Mouse (Mus musculus) liver, adult 2 months (tissue): ENCODE data around the gene Rtca. TPM values are rescaled to one million over a fixed set of nuclear protein-coding genes. Genes with fewer than 3 reads are reported as not detected.

Experiments
- DNase-seq: peaks from one replicate; pipeline ENCODE4 v3.0.0-alpha.2; 2011; ENCODE audit warnings: low read depth, low spot score; ENCODE audit errors: extremely low read depth
- H3K27ac ChIP-seq: fragments of 200-500 bp; replicated peaks from 2 replicates; pipeline ENCODE4 v1.5.1; 2012; ENCODE audit warnings: low read depth, mild to moderate bottlenecking, control low read depth, inconsistent platforms, low read length; ENCODE audit not compliant: insufficient read depth
- H3K27me3 ChIP-seq: fragments of 200-500 bp; 2 replicates; pipeline ENCODE4 v1.6.1; 2012; ENCODE audit warnings: mild to moderate bottlenecking, moderate library complexity, low read length, inconsistent platforms; ENCODE audit not compliant: control insufficient read depth, insufficient read depth
- H3K36me3 ChIP-seq: fragments of 200-500 bp; 2 replicates; pipeline ENCODE4 v1.6.1; 2012; ENCODE audit warnings: low read length, inconsistent platforms; ENCODE audit not compliant: control insufficient read depth, insufficient read depth
- H3K4me1 ChIP-seq: fragments of 200-500 bp; 2 replicates; pipeline ENCODE4 v1.6.1; 2011; ENCODE audit warnings: low read length; ENCODE audit not compliant: control insufficient read depth, insufficient read depth
- H3K4me3 ChIP-seq: fragments of 200-500 bp; 2 replicates; pipeline ENCODE4 v1.5.1; 2011; ENCODE audit warnings: low read depth, mild to moderate bottlenecking, control low read depth, low read length, moderate library complexity; ENCODE audit not compliant: insufficient read depth
- H3K79me2 ChIP-seq: fragments of 200-500 bp; 2 replicates; pipeline ENCODE4 v1.6.1; 2012; ENCODE audit warnings: inconsistent platforms, mild to moderate bottlenecking, low read length, moderate library complexity; ENCODE audit not compliant: control insufficient read depth, insufficient read depth
- H3K9ac ChIP-seq: fragments of 200-500 bp; 2 replicates; pipeline ENCODE4 v1.6.1; 2012; ENCODE audit warnings: low read depth, mild to moderate bottlenecking, control low read depth, inconsistent platforms, low read length
- CTCF ChIP-seq: fragments of 200-500 bp; IDR thresholded peaks from 2 replicates; pipeline ENCODE4 v1.5.1; 2011; ENCODE audit warnings: low read depth, low read length, control low read depth
- POLR2A ChIP-seq: fragments of 200-500 bp; IDR thresholded peaks from 2 replicates; pipeline ENCODE4 v1.6.1; 2011; ENCODE audit warnings: low read length, control low read depth; ENCODE audit not compliant: insufficient read depth; ENCODE audit errors: extremely low read depth
- WGBS: fragments of 180-500 bp; shearing (Covaris S2); methylation state at CpG from one replicate; pipeline ENCODE4 v1.1.7; 2018; 5-methylcytosine and 5-hydroxymethylcytosine counted together
- polyA plus RNA-seq: library from polyadenylated mRNA; depleted of rRNA; stranded (reverse); fragments of >200 nt; gene quantifications from 2 replicates; pipeline ENCODE4 v1.2.3, GENCODE M21; 2012
- total RNA-seq: library from RNA; depleted of rRNA; stranded (reverse); fragments of >200 nt; gene quantifications from 2 replicates; pipeline ENCODE4 v1.2.3, GENCODE M21; 2014

Gene Rtca
- total and polyA plus RNA-seq, 2 experiments = 9.7 to 10.8 TPM

- WGBS = 77% methylated on average over 3 of the region's 3 CpGs
- Histone ChIP-seq H3K27ac (no peak overlapping the region), H3K4me3 (no peak overlapping the region), H3K9ac (no peak overlapping the region), H3K36me3 (peaks cover 3% of the 10 kb centered on the region; the same call in 1 of the 2 replicates), H3K4me1 (no peaks in the 10 kb centered on the region), H3K79me2 (no peaks in the 10 kb centered on the region), H3K27me3 (no peaks in the 10 kb centered on the region)
- DNase-seq = peak; percentile 14
- TF ChIP-seq POLR2A (no peak), CTCF (no peak)
These were observed 25.3 kb downstream of the Rtca start for GRCm38 (mm10) chr3:116482724-116483123.

DNA sequence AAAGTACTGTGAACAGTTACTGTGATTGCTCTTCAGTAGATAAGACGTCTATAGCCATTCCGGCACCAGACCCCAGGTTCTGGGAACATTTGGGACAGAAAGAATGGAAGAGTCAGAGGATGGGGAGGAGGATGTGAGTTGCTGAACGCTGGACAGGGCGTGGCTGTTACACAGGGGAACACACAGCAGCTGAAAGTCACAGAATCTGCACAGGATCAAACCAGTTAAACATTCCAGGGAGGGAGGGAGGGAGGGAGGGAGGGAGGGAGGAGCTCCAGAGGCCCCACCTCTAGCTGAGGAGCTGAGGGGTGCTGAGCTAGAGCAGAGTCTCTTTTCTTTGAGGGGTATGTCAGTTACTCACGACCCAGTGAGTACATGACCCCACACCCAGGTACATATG, 27.1 kb downstream of the Rtca start:
- H3K4me3 ChIP-seq = no peak overlapping the region
- no peaks in the 10 kb centered on the region for H3K36me3 ChIP-seq
- DNase-seq = no peak
- WGBS = 55% methylated on average over 5 of the region's 5 CpGs
- no peaks in the 10 kb centered on the region for H3K4me1 ChIP-seq
- no peaks in the 10 kb centered on the region for H3K27me3 ChIP-seq
- H3K79me2 ChIP-seq = no peaks in the 10 kb centered on the region
- TF ChIP-seq CTCF (no peak), POLR2A (no peak)
- no peak overlapping the region for H3K9ac ChIP-seq
- H3K27ac ChIP-seq = no peak overlapping the region

DNA sequence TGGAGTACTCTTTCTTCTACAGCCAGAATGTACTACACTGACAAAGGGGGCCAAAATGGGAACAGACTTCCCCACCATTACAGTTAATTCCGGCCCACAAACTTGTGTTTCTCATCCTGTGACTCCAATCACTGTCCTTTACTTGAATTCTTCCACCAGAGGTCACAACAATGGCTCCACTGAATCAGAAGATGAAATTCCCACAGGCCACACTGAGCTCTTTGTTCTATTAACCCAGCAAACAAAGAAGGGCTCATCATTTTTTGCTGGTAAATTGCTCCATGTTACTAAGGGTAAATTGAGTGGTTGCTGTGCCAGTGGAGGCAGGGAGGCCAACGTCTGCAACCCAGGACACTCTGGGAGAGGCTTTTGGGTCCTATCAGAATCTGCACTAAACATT, 27.9 kb downstream of the Rtca start:
- H3K4me3 ChIP-seq = no peak overlapping the region
- no peak for DNase-seq
- 86% methylated on average over 2 of the region's 2 CpGs for WGBS
- no peaks in the 10 kb centered on the region for H3K36me3 ChIP-seq
- H3K4me1 ChIP-seq = no peaks in the 10 kb centered on the region
- H3K27ac ChIP-seq = no peak overlapping the region
- H3K9ac ChIP-seq = no peak overlapping the region
- TF ChIP-seq CTCF = no peak
- no peak for TF ChIP-seq POLR2A
- H3K27me3 ChIP-seq = no peaks in the 10 kb centered on the region
- no peaks in the 10 kb centered on the region for H3K79me2 ChIP-seq

DNA sequence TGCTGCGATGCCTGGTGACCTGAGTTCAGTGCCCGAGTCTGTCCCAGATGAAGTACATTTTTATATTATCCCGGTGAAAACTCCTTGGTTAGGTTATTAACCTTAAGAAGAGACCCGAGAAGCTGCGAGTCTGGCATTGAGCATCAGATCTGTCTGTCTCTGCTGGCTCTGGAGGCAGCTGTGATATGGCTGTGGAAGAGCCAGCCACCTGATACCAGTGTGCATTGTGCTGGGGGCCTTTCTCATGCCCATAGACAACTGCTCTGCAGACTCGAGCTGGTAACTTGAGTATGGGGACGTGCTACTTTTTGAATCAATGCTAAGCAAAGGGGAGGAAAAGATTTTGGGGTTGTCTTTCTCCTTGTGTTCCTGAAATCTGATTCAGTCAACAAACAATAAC, 30.7 kb downstream of the Rtca start:
- Histone ChIP-seq H3K4me1 (no peaks in the 10 kb centered on the region), H3K9ac (no peak overlapping the region), H3K27me3 (no peaks in the 10 kb centered on the region), H3K36me3 (no peaks in the 10 kb centered on the region), H3K79me2 (no peaks in the 10 kb centered on the region), H3K4me3 (no peak overlapping the region), H3K27ac (no peak overlapping the region)
- DNase-seq = no peak
- TF ChIP-seq POLR2A (no peak), CTCF (no peak)
- 85% methylated on average over 7 of the region's 7 CpGs for WGBS

DNA sequence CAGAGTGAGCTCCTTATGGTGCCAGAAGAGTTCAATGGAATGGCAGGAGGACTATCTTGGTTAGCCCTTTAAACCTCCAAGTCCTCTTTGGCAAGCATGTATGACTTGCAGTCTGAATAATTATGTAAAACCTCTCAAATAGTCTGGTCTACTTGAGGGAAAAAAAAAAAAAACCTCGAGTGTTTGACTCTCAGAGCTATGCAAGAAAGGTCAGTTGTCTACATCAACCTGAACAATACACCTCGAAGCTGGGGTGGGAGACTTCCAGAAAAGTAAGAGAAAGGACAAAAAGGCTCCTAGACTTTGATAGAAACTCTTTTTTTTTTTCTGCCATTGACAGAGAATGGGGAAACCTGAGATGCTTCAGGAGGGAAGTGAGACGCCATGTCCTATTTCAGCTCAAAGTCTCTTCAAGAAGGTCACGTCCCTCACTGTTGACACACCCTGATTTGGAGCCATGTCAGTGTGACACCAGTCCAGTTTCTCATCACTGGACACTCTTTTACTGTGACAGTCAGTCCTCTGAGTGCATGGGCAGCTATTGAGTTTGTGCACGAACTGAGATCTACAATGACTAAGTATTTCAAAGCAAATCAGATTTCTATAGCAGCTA, 31.2 kb downstream of the Rtca start:
- H3K36me3 ChIP-seq = no peaks in the 10 kb centered on the region
- no peak overlapping the region for H3K9ac ChIP-seq
- no peaks in the 10 kb centered on the region for H3K4me1 ChIP-seq
- no peak overlapping the region for H3K4me3 ChIP-seq
- H3K27me3 ChIP-seq = no peaks in the 10 kb centered on the region
- TF ChIP-seq POLR2A (no peak), CTCF (no peak)
- no peaks in the 10 kb centered on the region for H3K79me2 ChIP-seq
- no peak for DNase-seq
- no peak overlapping the region for H3K27ac ChIP-seq
- 49% methylated on average over 5 of the region's 5 CpGs for WGBS

DNA sequence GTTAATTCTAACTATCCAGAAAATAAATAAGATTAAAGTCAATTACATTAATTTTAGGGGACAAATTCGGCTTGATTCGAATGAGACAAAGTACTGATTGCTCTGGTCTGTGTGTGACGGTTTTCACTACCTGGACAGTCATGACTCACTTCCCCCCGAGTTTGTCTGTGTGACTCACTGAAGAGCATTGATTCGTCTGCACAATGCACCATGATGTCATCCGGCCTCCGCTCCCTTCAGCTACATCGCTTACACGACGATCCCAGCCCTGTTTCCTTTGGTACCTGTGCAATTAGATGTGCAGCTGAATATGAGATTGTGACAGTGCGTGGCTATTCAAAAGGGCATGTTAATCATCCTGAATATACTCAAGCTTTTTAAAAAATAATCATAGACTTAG, 33.4 kb downstream of the Rtca start:
- Histone ChIP-seq H3K27me3 (no peaks in the 10 kb centered on the region), H3K79me2 (no peaks in the 10 kb centered on the region), H3K27ac (no peak overlapping the region), H3K4me3 (no peak overlapping the region), H3K9ac (no peak overlapping the region), H3K36me3 (no peaks in the 10 kb centered on the region), H3K4me1 (no peaks in the 10 kb centered on the region)
- WGBS = 64% methylated on average over 11 of the region's 11 CpGs
- TF ChIP-seq POLR2A = no peak
- no peak for TF ChIP-seq CTCF
- DNase-seq = no peak
